Comparison of ENCODE assay signal across 22 mouse cellular contexts in genomic region chr2:52331761-52332160, GRCm38 (mm10). TPM values are rescaled to one million over a fixed set of nuclear protein-coding genes. Genes with fewer than 3 reads are reported as not detected.
DNase-seq lines count a peak whose midpoint lies in the region; ATAC-seq and TF ChIP-seq lines count a peak whose summit lies in the region.
"Had no signal": no experiment of that assay in that cellular context is flagged by ENCODE, and none has a peak within 500 bp of the region (broad histone marks: within the 10 kb centered on the region; RNA-seq: fewer than 3 reads in every experiment).

No protein-coding gene starts in this region.

- peak overlapping the region; percentile 97 for H3K27ac ChIP-seq in gastrocnemius, adult 2 months
- H3K27ac ChIP-seq in heart, postnatal 0 days (ENCODE audit: low read depth), result no peak overlapping the region
- H3K27ac ChIP-seq in forebrain, embryonic 12.5 days, result no peak overlapping the region
- H3K27ac ChIP-seq: embryonic facial prominence, embryonic 13.5 days; embryonic facial prominence, embryonic 15.5 days; forebrain, embryonic 10.5 days; forebrain, embryonic 13.5 days; forebrain, embryonic 15.5 days had no signal

- no peak overlapping the region for H3K9ac ChIP-seq in heart, postnatal 0 days (replicated peaks; ENCODE audit: low read depth, low read length)
- H3K9ac ChIP-seq in forebrain, embryonic 12.5 days, result no peak overlapping the region
- H3K9ac ChIP-seq: embryonic facial prominence, embryonic 13.5 days; embryonic facial prominence, embryonic 15.5 days; forebrain, embryonic 13.5 days; forebrain, embryonic 15.5 days had no signal

- H3K36me3 ChIP-seq in heart, postnatal 0 days (replicated peaks; ENCODE audit: control insufficient read depth, insufficient read depth, low read length), result no peaks in the 10 kb centered on the region
- no peaks in the 10 kb centered on the region for H3K36me3 ChIP-seq in forebrain, embryonic 12.5 days (replicated peaks)
- H3K36me3 ChIP-seq: embryonic facial prominence, embryonic 13.5 days; embryonic facial prominence, embryonic 15.5 days; forebrain, embryonic 10.5 days; forebrain, embryonic 15.5 days had no signal

- H3K27me3 ChIP-seq in heart, postnatal 0 days (ENCODE audit: control insufficient read depth, insufficient read depth, low read length), result no peaks in the 10 kb centered on the region
- H3K27me3 ChIP-seq in forebrain, embryonic 12.5 days, result no peaks in the 10 kb centered on the region
- H3K27me3 ChIP-seq: embryonic facial prominence, embryonic 13.5 days; embryonic facial prominence, embryonic 15.5 days; forebrain, embryonic 13.5 days; forebrain, embryonic 15.5 days had no signal

- H3K4me3 ChIP-seq in gastrocnemius, adult 2 months, result peak overlapping the region; percentile 72
- no peak overlapping the region for H3K4me3 ChIP-seq in heart, postnatal 0 days (ENCODE audit: low read depth, low read length)
- H3K4me3 ChIP-seq in forebrain, embryonic 12.5 days (replicated peaks), result no peak overlapping the region
- H3K4me3 ChIP-seq: embryonic facial prominence, embryonic 13.5 days; embryonic facial prominence, embryonic 15.5 days; erythroblast, embryonic 14.5 days; forebrain, embryonic 10.5 days; forebrain, embryonic 13.5 days; forebrain, embryonic 15.5 days had no signal

- peak; percentile 70 for DNase-seq in gastrocnemius, adult 2 months
- no peak for DNase-seq in gastrocnemius, postnatal 36 days
- DNase-seq in heart, postnatal 0 days (ENCODE audit: low spot score), result peak; percentile 23
- DNase-seq in heart, adult 8-10 months (ENCODE audit: low spot score), result no peak
- peak; percentile 85 for DNase-seq in skeletal muscle tissue, adult 2 months (ENCODE audit: low read depth, low spot score)
- DNase-seq: adrenal gland, adult 2 months; adrenal gland, postnatal 10 days; adrenal gland, postnatal 25 days; cerebellum, adult 11 months; cerebellum, adult 18-20 months; cerebellum, adult 8-10 months; cerebellum, adult 9-11 months; cerebellum, postnatal 14 days; cerebellum, postnatal 36 days; embryo, embryonic 11 days had no signal

- peaks cover 6% of the 10 kb centered on the region; the same call in 1 of the 2 replicates for H3K4me1 ChIP-seq in heart, postnatal 0 days (ENCODE audit: control insufficient read depth, insufficient read depth)
- H3K4me1 ChIP-seq in forebrain, embryonic 12.5 days, result no peaks in the 10 kb centered on the region
- H3K4me1 ChIP-seq: embryonic facial prominence, embryonic 13.5 days; embryonic facial prominence, embryonic 15.5 days; forebrain, embryonic 10.5 days; forebrain, embryonic 13.5 days; forebrain, embryonic 15.5 days had no signal

- H3K9me3 ChIP-seq in heart, postnatal 0 days (replicated peaks; ENCODE audit: control insufficient read depth, low read length), result no peaks in the 10 kb centered on the region
- no peaks in the 10 kb centered on the region for H3K9me3 ChIP-seq in forebrain, embryonic 12.5 days
- H3K9me3 ChIP-seq: embryonic facial prominence, embryonic 13.5 days; embryonic facial prominence, embryonic 15.5 days; forebrain, embryonic 10.5 days; forebrain, embryonic 13.5 days; forebrain, embryonic 15.5 days had no signal

- no peak for TF ChIP-seq CTCF in gastrocnemius, adult 2 months (IDR thresholded peaks at IDR 0.05)
- no peak for TF ChIP-seq CTCF in heart, postnatal 0 days (IDR thresholded peaks at IDR 0.05; ENCODE audit: low read depth)

- no peak for TF ChIP-seq EP300 in heart, postnatal 0 days (IDR thresholded peaks at IDR 0.05; ENCODE audit: low read depth)

- intact Hi-C loops in gastrocnemius, adult 2 months (cut with DNase I), result no loop called here
- intact Hi-C loops in gastrocnemius, postnatal 36 days (cut with DNase I), result loop anchor here (5.0 kb wide), 1 partner anchor 41 kb away; no protein-coding TSS in a partner anchor

- no peak overlapping the region for H3K4me2 ChIP-seq in heart, postnatal 0 days (ENCODE audit: low read depth, low read length)
- H3K4me2 ChIP-seq in forebrain, embryonic 12.5 days, result no peak overlapping the region
- H3K4me2 ChIP-seq: embryonic facial prominence, embryonic 13.5 days; embryonic facial prominence, embryonic 15.5 days; forebrain, embryonic 13.5 days; forebrain, embryonic 15.5 days had no signal

- 69% methylated on average over 3 of the region's 3 CpGs for WGBS in heart, postnatal 0 days
- WGBS in forebrain, embryonic 12.5 days, result 90% methylated on average over 3 of the region's 3 CpGs

- ATAC-seq in heart, postnatal 0 days (ENCODE audit: insufficient read depth, low read depth), result peak; percentile 47; the same call in 1 of the 2 replicates
- ATAC-seq in forebrain, embryonic 12.5 days (ENCODE audit: low FRiP score), result no peak
- ATAC-seq: forebrain, embryonic 13.5 days; forebrain, embryonic 15.5 days had no signal

RNA-seq across cellular contexts. Expression of gene Neb, which starts 46.5 kb away (rescaled TPM):
- 1,000 to 10,000 TPM; 5,559 to 6,662 TPM for total RNA-seq in gastrocnemius, adult 2 months (2021)
- total RNA-seq in gastrocnemius, postnatal 36 days (2021), result 1,000 to 10,000 TPM; 5,410 to 6,385 TPM
- 1.4 and 6.0 TPM in 2 replicates for total RNA-seq in heart, postnatal 0 days (2014; rRNA removed; ENCODE audit: low replicate concordance)
- 2.1 and 4.4 TPM in 2 replicates for polyA plus RNA-seq in heart, postnatal 0 days (2015; fragmentation: Nextera tagmentation; extraction: Ambion mirVana)
- total RNA-seq in heart, adult 8-10 months (2022), result 10 to 100 TPM in 1 of 4 experiments, 1 to 10 TPM in 3; 8.2 to 15.0 (median 9.2) TPM
- polyA plus RNA-seq in forebrain, embryonic 12.5 days (2016; fragmentation: Nextera tagmentation; extraction: Ambion mirVana), result 1.1 and 1.7 TPM in 2 replicates
- polyA plus RNA-seq: erythroblast, embryonic 14.5 days had no signal

Comparison
In these comparisons a context has a peak if more than half of its experiments do, and no peak if none do; other contexts are left out.
1. DNase-seq: peak in gastrocnemius, adult 2 months (single experiment), heart, postnatal 0 days (single experiment) and skeletal muscle tissue, adult 2 months (single experiment); none in gastrocnemius, postnatal 36 days (0 of 2) and heart, adult 8-10 months (single experiment).
2. RNA of gene Neb, which starts 46.5 kb away (total RNA-seq): 5,559 to 6,662 TPM in gastrocnemius, adult 2 months and 5,410 to 6,385 TPM in gastrocnemius, postnatal 36 days; 8.2 to 15.0 TPM in heart, adult 8-10 months and 1.4 to 6.0 TPM in heart, postnatal 0 days; every median in the first group is over 100 times any median in the second.